Mouse (Mus musculus): ENCODE data around the gene Serpina3n. TPM values are rescaled to one million over a fixed set of nuclear protein-coding genes. Genes with fewer than 3 reads are reported as not detected.
"Not testable (repeated sequence)": the region's sequence is repeated elsewhere in the genome, so short reads cannot be mapped to it uniquely, and the experiment has no call there.

Gene Serpina3n
- total RNA-seq (2014; fragmentation: Nextera tagmentation) (not detected in 2 replicates), total RNA-seq (2017) (not detected in 2 replicates)

GRCm38 (mm10) chr12:104406454-104406885, at the start of gene Serpina3n:
Gene Serpina3n, plus strand, starts transcription at chr12:104406729.
- ATAC-seq (replicated peaks; ENCODE audit: poor library complexity, severe bottlenecking): no peak

DNA sequence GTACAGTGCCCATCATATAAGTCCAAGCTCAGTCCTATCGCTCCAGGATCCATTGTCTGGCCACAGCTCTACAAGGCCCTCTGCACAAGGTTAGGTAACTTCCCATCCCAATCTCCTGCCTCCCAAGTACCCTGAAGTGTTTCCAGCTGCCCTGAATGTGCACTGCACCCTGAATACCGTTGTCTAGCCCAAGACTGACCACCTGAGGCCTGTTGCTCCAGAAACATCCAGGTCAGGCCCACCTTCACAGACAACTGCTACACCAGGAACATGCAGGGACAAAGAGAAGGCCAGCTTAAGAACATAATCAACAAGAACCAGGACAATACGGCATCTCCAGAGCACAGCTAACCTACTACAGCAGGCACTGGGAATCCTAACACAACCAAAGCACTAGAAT, 36.5 kb upstream of the Serpina3n start:
- no peak for ATAC-seq (replicated peaks; ENCODE audit: poor library complexity, severe bottlenecking)

DNA sequence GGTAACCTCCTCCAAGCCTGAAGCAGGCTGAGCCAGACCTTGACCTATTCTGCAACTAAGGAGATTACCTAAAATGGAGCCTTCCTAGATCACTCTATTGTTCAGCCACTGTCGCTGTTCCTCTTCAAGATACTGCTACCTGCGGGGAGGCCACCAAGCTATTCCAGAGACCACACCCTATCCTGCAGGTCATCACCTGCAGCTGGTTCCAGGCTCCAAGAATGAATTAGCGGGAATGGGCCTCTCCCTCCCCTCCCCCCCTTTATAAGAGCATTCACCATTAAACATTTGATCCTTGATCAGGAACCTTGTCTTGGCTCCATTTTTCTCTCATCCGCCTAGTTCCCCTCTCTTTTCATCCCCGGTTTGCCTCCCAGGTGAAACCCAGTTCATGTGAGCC, 29.4 kb upstream of the Serpina3n start:
- not testable (repeated sequence) for ATAC-seq (replicated peaks; ENCODE audit: poor library complexity, severe bottlenecking)

GRCm38 (mm10) chr12:104378351-104378750, 28.2 kb upstream of the Serpina3n start:
- not testable (repeated sequence) for ATAC-seq (replicated peaks; ENCODE audit: poor library complexity, severe bottlenecking)

DNA sequence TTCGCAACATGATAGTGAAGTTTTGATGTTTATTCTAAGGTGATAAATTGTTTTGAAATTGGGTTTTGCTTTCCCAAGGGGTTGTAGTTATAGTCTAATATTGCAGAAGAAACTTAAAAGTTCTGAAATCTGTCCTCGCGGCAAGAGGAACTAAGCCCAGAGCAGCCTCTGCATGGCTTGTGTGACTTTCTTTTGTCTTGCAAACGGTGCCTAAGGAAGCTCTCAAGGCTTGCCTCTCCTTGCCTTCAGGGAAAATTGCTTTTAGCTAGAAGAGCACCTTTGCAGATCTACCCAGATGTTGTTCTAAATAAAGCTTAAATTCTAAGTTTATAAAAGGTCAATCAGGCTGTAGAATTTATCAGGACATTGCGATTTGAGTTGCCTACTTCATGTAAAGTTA, 27.7 kb upstream of the Serpina3n start:
- ATAC-seq (replicated peaks; ENCODE audit: poor library complexity, severe bottlenecking): not testable (repeated sequence)

DNA sequence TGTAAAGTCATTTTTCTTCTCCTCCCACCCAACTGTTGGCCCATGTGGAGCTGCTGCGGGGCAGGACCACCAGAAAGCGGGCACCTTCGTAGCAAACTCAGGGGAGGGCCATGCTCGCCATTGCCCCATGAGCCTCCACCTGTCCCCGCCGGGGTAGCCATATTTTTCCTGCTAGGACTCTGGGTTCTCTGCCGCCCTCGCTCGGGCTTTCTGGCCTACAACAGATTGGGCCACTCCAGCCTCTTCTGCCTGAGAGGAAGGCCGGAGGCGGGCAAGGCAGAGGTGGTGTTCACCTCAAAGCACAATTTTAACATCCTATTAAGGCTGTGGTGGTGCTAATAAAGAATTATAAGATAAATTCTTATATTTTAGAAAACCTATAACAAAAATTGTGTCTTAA, 26.7 kb upstream of the Serpina3n start:
- no peak for ATAC-seq (replicated peaks; ENCODE audit: poor library complexity, severe bottlenecking)

GRCm38 (mm10) chr12:104381071-104381604, 25.4 kb upstream of the Serpina3n start:
- ATAC-seq (replicated peaks; ENCODE audit: poor library complexity, severe bottlenecking): not testable (repeated sequence)

GRCm38 (mm10) chr12:104385987-104386386, 20.5 kb upstream of the Serpina3n start:
- not testable (repeated sequence) for ATAC-seq (replicated peaks; ENCODE audit: poor library complexity, severe bottlenecking)

DNA sequence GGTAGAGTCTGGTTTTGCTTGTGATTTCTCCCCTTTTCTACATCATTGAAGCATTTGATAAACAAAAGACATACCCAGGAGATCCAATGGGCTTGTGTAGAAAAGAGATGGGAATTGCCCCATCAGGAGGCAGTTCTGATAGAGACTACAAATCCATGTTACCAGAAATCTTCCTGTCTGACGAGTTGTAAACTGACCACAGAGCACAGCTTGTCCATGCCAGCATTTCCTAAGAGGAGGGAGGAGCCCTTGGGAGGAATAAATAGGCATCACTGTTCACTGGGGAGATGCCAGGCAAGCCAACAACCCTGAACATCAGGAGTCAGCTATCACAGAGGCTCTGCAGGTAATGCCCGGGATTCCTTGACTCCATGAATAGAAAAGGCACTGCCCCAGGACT, 19.7 kb upstream of the Serpina3n start:
- not testable (repeated sequence) for ATAC-seq (replicated peaks; ENCODE audit: poor library complexity, severe bottlenecking)

- ATAC-seq (replicated peaks; ENCODE audit: poor library complexity, severe bottlenecking): no peak
These were observed 18.1 kb upstream of the Serpina3n start for GRCm38 (mm10) chr12:104388477-104388876.

GRCm38 (mm10) chr12:104391057-104391456, 15.5 kb upstream of the Serpina3n start:
- ATAC-seq (replicated peaks; ENCODE audit: poor library complexity, severe bottlenecking): peak; percentile 68

GRCm38 (mm10) chr12:104403968-104404367, 2.6 kb upstream of the Serpina3n start:
- no peak for ATAC-seq (replicated peaks; ENCODE audit: poor library complexity, severe bottlenecking)

GRCm38 (mm10) chr12:104412507-104412906, 6.0 kb downstream of the Serpina3n start:
- ATAC-seq (replicated peaks; ENCODE audit: poor library complexity, severe bottlenecking): peak; percentile 61

DNA sequence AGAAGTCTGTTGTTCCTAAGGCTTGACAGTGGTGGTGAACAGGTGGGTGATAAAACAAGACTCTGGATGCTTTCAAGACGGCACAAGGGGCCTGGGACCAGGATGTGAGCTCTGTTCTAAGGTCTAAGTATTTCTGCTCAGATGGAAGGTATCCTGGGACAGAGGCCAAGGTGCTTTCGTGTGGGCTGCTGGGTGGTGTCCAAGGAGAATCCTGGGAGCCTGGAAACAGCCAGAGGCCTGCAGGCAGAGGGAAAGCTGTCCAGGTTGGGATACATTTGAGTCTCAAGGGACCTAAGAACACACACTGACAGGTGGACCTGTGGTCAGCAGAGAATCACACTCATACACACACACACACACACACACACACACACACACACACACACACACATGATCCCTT, 8.0 kb downstream of the Serpina3n start:
- ATAC-seq (replicated peaks; ENCODE audit: poor library complexity, severe bottlenecking): no peak

DNA sequence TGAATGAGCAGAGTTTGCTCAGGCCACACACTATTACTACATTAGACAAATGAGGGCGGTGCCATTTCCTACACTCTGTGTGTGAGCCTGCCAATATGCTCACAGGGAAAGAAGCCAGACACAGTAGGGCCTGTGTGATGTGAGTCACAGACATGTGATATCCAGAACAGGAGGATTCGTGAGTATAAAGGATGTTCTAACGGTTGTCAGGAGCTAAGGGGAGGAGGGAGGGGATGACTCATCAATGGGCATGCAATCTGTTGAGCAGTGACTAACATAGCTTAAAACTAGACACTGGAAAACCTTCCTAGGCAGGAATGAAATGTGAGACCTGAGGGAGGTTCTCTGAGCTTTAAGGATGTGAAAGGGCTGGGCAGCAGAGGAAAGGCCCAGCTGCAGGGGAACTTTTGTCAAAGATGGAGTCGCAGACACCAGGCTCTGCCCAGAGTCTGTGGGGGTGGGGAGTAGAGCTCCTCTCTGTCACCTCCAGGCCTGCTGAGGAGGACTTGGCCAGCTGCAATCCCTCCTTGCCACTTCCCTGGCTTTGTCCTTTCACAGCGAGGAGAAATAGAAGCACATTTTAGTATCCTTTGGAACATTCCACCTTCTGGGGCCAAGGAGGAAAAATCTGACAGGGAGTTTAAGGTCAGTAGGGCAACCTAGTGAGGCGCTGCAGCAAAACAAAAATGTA, 9.2 kb downstream of the Serpina3n start:
- ATAC-seq (replicated peaks; ENCODE audit: poor library complexity, severe bottlenecking): peak; percentile 28; the same call in 1 of the 2 replicates

- peak; percentile 80 for ATAC-seq (replicated peaks; ENCODE audit: poor library complexity, severe bottlenecking)
These were observed 12.0 kb downstream of the Serpina3n start for GRCm38 (mm10) chr12:104418340-104419135.

- peak; percentile 60 for ATAC-seq (replicated peaks; ENCODE audit: poor library complexity, severe bottlenecking)
These were observed 12.6 kb downstream of the Serpina3n start for GRCm38 (mm10) chr12:104419136-104419462.

DNA sequence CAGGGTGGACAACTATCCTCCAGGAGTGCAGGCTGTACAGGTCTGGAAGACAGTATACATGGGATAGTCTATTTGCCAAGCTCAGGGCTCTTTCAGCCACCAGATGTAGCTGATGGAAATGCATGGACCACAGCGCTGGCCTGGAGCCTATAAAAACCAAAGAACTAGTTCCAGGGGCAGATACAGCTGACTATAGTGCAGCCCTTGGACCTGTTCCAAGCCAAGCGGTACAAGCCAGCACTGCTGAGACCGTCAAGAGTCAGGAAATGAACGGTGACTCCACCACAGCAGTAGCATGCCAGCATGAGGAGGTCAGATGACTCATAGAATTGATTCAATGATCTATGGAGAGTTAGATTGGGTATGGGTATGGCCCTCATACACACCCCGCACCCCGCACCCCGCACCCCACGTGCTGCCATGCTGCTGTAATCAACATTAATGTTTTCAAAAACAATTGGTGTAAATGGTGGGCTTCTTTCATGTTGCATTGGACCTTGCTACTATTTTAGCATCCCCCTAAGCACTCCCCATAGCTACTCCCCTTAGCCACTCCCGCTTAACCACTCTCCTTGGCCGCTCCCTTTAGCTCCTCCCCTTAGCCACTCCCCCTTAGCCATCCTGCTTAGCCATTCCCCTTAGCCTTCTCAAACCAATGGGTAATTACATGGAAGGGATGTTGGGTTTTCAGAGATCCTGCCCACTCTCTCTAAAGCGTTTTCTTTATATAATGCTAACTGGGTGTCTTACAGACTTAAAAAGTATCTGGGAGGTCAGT, 16.3 kb downstream of the Serpina3n start:
- ATAC-seq (replicated peaks; ENCODE audit: poor library complexity, severe bottlenecking): no peak

DNA sequence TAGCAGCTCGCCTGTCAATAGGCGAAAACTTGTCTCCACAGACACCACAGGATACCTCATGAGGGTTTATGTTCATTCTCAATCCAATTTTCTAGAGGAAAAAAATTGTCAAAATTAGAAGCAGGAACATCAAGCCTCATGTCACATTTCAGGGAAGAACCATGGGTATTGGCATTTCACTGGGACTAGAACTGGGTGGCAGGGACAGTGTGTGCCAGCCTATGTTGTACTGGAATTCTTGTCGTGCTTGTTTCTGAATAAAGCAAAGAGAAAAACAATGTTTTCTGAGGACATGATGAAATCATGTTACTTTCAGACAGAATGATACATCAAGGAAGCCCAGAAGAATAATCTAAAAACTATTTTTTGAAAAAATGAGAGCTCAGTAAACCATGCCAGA, 19.1 kb downstream of the Serpina3n start:
- ATAC-seq (replicated peaks; ENCODE audit: poor library complexity, severe bottlenecking): no peak

GRCm38 (mm10) chr12:104426915-104427314, 20.4 kb downstream of the Serpina3n start:
- peak; percentile 82 for ATAC-seq (replicated peaks; ENCODE audit: poor library complexity, severe bottlenecking)

Measured in granulocyte monocyte progenitor cell, adult 5-6 weeks (primary cell).